Mouse (Mus musculus) liver, embryonic 14.5 days (tissue): ENCODE results near the gene Fgfrl1.

Experiments
- CTCF ChIP-seq: IDR thresholded peaks from 2 replicates; pipeline ENCODE4 v1.5.1; 2016; ENCODE audit warnings: antibody characterized with exemption, low read depth, control low read depth
- EP300 ChIP-seq: IDR thresholded peaks from 2 replicates; pipeline ENCODE4 v1.6.1; 2016; ENCODE audit warnings: antibody characterized with exemption, low read depth

GRCm38 (mm10) chr5:108647311-108647710, 44.9 kb upstream of the Fgfrl1 start:
- TF ChIP-seq CTCF (no peak), EP300 (no peak)
